Mouse (Mus musculus) erythroblast, embryonic 14.5 days (primary cell): Measurements from ENCODE around the gene Nhsl1.

Source experiments
- GATA1 ChIP-seq: IDR thresholded peaks from 2 replicates; pipeline ENCODE4 v1.6.1; 2012; ENCODE audit warnings: low read length, inconsistent platforms, mixed read lengths
- TAL1 ChIP-seq: IDR thresholded peaks from 3 replicates; pipeline ENCODE4 v1.6.1; 2012; ENCODE audit warnings: low read length, inconsistent platforms, mixed read lengths

DNA sequence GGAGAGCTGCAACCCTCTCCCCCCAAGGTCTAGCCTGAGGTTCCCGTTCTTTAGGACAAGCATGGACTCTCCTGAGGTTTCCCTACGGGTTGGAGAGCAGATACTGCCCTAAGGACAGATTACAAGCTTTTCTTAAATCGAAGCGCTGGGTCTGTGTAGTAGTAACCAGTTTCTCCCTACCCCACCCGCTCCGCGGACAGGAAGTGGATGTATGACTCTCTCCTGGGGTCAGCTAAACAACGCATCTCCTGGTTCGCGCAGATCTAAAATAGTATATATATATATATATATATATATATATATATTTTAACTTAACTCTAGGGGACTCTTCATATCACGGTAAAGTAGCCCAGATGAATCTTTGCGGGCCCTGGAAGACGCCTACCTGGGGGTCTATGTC lies 226.5 kb downstream of the Nhsl1 start:
- TF ChIP-seq GATA1 (no peak), TAL1 (no peak)
